Mouse (Mus musculus) limb, embryonic 12.5 days (tissue): ENCODE data around the gene Ino80d. TPM values are rescaled to one million over a fixed set of nuclear protein-coding genes. Genes with fewer than 3 reads are reported as not detected.

Experiments used
- ATAC-seq: fragments of 200-750 bp; cut with Nextera tagmentation; 2 replicates; pipeline ENCODE4 v1.8.0; 2017; ENCODE audit warnings: low read depth, moderate TSS enrichment; ENCODE audit not compliant: insufficient number of reproducible peaks, insufficient read depth, low FRiP score, low TSS enrichment
- H3K27ac ChIP-seq: fragments of 300-500 bp; sonication (generic); 2 replicates; pipeline ENCODE4 v1.5.1; 2016; ENCODE audit warnings: mild to moderate bottlenecking, moderate library complexity
- H3K27me3 ChIP-seq: fragments of 300-500 bp; sonication (generic); 2 replicates; pipeline ENCODE4 v1.6.1; 2016; ENCODE audit warnings: mild to moderate bottlenecking, moderate library complexity
- H3K36me3 ChIP-seq: fragments of 300-500 bp; sonication (generic); 2 replicates; pipeline ENCODE4 v1.6.1; 2016; ENCODE audit warnings: mild to moderate bottlenecking, moderate library complexity
- H3K4me1 ChIP-seq: fragments of 300-500 bp; sonication (generic); replicated peaks from 2 replicates; pipeline ENCODE4 v1.6.1; 2016
- H3K4me2 ChIP-seq: fragments of 300-500 bp; sonication (generic); 2 replicates; pipeline ENCODE4 v1.6.1; 2016; ENCODE audit warnings: mild to moderate bottlenecking, moderate library complexity
- H3K4me3 ChIP-seq: fragments of 300-500 bp; sonication (generic); replicated peaks from 2 replicates; pipeline ENCODE4 v1.5.1; 2016; ENCODE audit warnings: mild to moderate bottlenecking
- H3K9ac ChIP-seq: fragments of 300-500 bp; sonication (generic); replicated peaks from 2 replicates; pipeline ENCODE4 v1.6.1; 2016; ENCODE audit warnings: mild to moderate bottlenecking, moderate library complexity
- H3K9me3 ChIP-seq: fragments of 300-500 bp; sonication (generic); 2 replicates; pipeline ENCODE4 v1.6.1; 2016; ENCODE audit warnings: mild to moderate bottlenecking, moderate library complexity
- WGBS: fragments of 180-500 bp; shearing (Covaris S2); methylation state at CpG from one replicate; pipeline ENCODE4 v1.1.7; 2016; 5-methylcytosine and 5-hydroxymethylcytosine counted together
- polyA plus RNA-seq: library from polyadenylated mRNA; unstranded; fragments of >200 nt; fragmentation: Nextera tagmentation; extraction: Ambion mirVana; gene quantifications from 2 replicates; pipeline ENCODE4 v1.2.1, GENCODE M21; 2016

The Ino80d gene
- polyA plus RNA-seq, 1 experiment from 2014 or later, result 9.9 TPM

DNA sequence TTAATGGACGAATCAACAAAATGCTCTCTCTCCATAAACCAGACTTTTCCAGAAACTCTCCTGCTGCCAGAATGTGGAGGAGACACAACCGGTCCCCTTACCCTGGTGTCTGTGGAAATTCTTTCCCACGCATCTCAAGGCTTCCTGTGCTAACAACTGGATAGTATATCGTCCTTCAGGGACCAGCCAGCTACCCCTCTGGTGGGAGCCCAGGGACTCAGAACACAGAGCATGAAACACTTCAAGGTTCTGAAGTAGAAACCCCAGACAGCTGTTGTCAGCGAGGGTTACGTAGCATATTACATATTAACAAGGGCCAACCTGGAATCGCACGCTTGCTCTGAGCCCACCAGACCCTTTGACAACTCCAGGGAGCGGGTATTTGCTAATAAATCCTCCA lies 163.9 kb downstream of the Ino80d start:
- H3K36me3 ChIP-seq, result no peaks in the 10 kb centered on the region
- no peak overlapping the region for H3K4me3 ChIP-seq
- H3K9me3 ChIP-seq, result no peaks in the 10 kb centered on the region
- H3K27ac ChIP-seq, result no peak overlapping the region; the same call in 1 of the 2 replicates
- no peaks in the 10 kb centered on the region for H3K27me3 ChIP-seq
- no peak for ATAC-seq
- 66% methylated on average over 9 of the region's 9 CpGs for WGBS
- peaks cover 14% of the 10 kb centered on the region for H3K4me1 ChIP-seq
- no peak overlapping the region for H3K4me2 ChIP-seq
- H3K9ac ChIP-seq, result no peak overlapping the region

- Histone ChIP-seq H3K27ac (0 out of 2 replicates have a peak overlapping the region, but pooled peaks have one; percentile 9), H3K4me3 (no peak overlapping the region), H3K4me1 (peaks cover 14% of the 10 kb centered on the region), H3K9me3 (no peaks in the 10 kb centered on the region), H3K27me3 (no peaks in the 10 kb centered on the region), H3K4me2 (no peak overlapping the region), H3K36me3 (no peaks in the 10 kb centered on the region), H3K9ac (no peak overlapping the region)
- no peak for ATAC-seq
These were observed 166.7 kb downstream of the Ino80d start for GRCm38 (mm10) chr1:62947807-62948206.

GRCm38 (mm10) chr1:62946987-62947386 lies 167.5 kb downstream of the Ino80d start:
- ATAC-seq, result no peak
- Histone ChIP-seq H3K27ac (0 out of 2 replicates have a peak overlapping the region, but pooled peaks have one; percentile 9), H3K9ac (no peak overlapping the region), H3K4me2 (no peak overlapping the region), H3K4me3 (no peak overlapping the region), H3K36me3 (no peaks in the 10 kb centered on the region), H3K27me3 (no peaks in the 10 kb centered on the region), H3K9me3 (no peaks in the 10 kb centered on the region), H3K4me1 (peaks cover 14% of the 10 kb centered on the region)
- WGBS, result 66% methylated on average over 5 of the region's 5 CpGs

DNA sequence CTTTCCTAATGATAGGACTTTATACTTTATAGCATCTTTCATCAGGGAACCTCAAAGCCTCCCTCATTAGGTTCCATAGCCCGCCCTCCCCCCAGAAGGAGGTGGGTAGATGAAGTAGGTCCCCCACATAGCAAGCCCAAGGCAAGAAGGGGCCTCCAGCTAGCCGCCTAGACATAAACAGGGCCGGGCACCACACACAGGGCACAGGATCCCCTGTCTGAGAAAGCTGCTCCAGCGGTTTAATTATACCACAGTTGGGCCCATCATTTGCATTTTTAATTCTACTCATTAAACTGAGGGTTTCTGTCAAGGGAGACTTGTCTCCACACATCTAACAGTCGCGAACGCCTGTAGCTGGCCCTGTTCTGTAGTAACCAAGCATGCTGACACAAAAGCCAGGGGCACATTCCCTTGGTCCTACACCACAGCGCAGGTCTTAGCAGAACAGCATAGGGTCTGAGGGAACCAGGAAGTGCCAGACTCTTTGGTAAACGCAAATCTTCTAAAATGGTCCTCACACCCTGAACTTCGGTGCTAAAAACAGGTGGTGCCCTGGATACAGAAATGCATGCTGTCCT lies 179.6 kb downstream of the Ino80d start:
- ATAC-seq, result no peak
- Histone ChIP-seq H3K27me3 (no peaks in the 10 kb centered on the region), H3K4me1 (peaks cover 18% of the 10 kb centered on the region), H3K9ac (no peak overlapping the region), H3K9me3 (no peaks in the 10 kb centered on the region), H3K36me3 (no peaks in the 10 kb centered on the region), H3K4me2 (no peak overlapping the region), H3K27ac (no peak overlapping the region), H3K4me3 (no peak overlapping the region)
- WGBS, result 75% methylated on average over 10 of the region's 10 CpGs

- Histone ChIP-seq H3K9me3 (no peaks in the 10 kb centered on the region), H3K27me3 (no peaks in the 10 kb centered on the region), H3K9ac (no peak overlapping the region), H3K4me3 (no peak overlapping the region), H3K4me1 (peaks cover 18% of the 10 kb centered on the region), H3K36me3 (no peaks in the 10 kb centered on the region), H3K27ac (peak overlapping the region; percentile 17; the same call in 1 of the 2 replicates), H3K4me2 (no peak overlapping the region)
- ATAC-seq, result no peak
- WGBS, result 73% methylated on average over 9 of the region's 9 CpGs
These were observed 180.4 kb downstream of the Ino80d start for GRCm38 (mm10) chr1:62934100-62934513.

DNA sequence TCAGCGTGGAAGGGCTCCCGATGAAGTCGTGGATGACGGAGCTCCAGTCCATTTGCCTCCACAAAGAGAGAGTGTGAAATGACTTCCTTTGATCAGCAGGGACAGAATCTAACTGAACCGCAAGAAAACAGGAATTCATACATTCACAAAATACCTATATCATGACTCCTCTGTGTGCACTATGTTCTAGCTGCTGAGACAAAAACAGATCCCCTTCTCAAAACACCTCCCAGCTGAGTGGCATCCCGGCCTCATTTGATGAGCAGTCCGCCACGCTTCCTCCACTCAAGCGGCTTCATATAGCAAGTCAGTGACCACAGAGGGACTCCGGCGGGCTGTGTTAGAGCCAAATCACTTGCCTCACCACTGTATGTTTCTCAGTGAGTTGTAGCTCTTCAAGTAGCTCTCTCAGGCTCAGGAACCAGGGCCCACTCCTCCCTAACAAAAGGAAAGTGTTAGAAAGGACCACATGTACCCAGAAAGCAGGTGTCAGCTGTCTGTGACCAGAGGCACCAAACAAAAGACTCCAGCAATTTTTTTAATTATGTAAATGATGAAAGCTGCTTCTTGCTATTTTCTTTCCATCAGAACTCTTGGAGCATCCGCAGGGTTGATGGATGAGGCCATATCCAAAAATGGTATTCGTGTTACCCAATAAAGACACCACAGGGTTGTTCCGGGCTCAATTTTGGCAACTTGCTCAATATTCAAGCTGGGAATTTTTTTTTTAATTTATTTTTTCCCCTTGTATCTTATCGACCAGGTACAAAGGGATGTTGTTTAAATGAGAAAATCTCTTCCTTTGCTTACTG lies 181.0 kb downstream of the Ino80d start:
- 81% methylated on average over 15 of the region's 15 CpGs for WGBS
- Histone ChIP-seq H3K27me3 (no peaks in the 10 kb centered on the region), H3K27ac (peak overlapping the region; percentile 17; the same call in 1 of the 2 replicates), H3K9ac (no peak overlapping the region), H3K4me2 (no peak overlapping the region), H3K4me3 (no peak overlapping the region), H3K36me3 (no peaks in the 10 kb centered on the region), H3K4me1 (peaks cover 18% of the 10 kb centered on the region), H3K9me3 (no peaks in the 10 kb centered on the region)
- no peak for ATAC-seq

DNA sequence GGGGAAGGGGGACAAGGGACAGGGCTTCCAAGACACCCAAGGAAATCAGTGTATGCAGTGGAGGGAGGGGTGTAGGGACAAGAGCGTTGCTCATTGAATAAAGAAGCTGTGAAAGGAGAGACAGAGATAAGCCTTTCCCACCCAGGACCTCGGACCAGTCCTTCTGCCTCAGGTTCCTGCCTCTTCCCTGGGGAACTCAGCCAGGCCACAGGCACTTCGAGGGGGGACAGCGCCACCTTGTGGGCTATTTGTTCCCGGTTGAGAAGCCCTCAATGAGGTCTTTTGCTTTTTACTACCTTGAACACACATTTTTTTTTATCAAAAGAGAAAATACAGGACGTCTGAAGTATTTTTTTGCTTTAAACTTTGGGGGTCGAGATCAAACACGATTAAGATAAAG lies 185.0 kb downstream of the Ino80d start:
- H3K36me3 ChIP-seq, result no peaks in the 10 kb centered on the region
- H3K9ac ChIP-seq, result no peak overlapping the region
- WGBS, result 4% methylated on average over 8 of the region's 8 CpGs
- no peaks in the 10 kb centered on the region for H3K9me3 ChIP-seq
- H3K27ac ChIP-seq, result no peak overlapping the region
- no peaks in the 10 kb centered on the region for H3K27me3 ChIP-seq
- no peak overlapping the region for H3K4me2 ChIP-seq
- H3K4me1 ChIP-seq, result peaks cover 11% of the 10 kb centered on the region
- ATAC-seq, result no peak
- no peak overlapping the region for H3K4me3 ChIP-seq

GRCm38 (mm10) chr1:62919219-62919618 lies 195.2 kb downstream of the Ino80d start:
- no peak for ATAC-seq
- Histone ChIP-seq H3K9me3 (no peaks in the 10 kb centered on the region), H3K4me2 (no peak overlapping the region), H3K36me3 (no peaks in the 10 kb centered on the region), H3K27ac (no peak overlapping the region), H3K4me1 (no peaks in the 10 kb centered on the region), H3K4me3 (no peak overlapping the region), H3K9ac (no peak overlapping the region), H3K27me3 (no peaks in the 10 kb centered on the region)
- 94% methylated on average over 6 of the region's 6 CpGs for WGBS

GRCm38 (mm10) chr1:62916609-62917008 lies 197.9 kb downstream of the Ino80d start:
- no peaks in the 10 kb centered on the region for H3K36me3 ChIP-seq
- H3K4me3 ChIP-seq, result no peak overlapping the region
- no peak overlapping the region for H3K27ac ChIP-seq
- ATAC-seq, result no peak
- H3K9ac ChIP-seq, result no peak overlapping the region
- H3K27me3 ChIP-seq, result no peaks in the 10 kb centered on the region
- 80% methylated on average over 9 of the region's 9 CpGs for WGBS
- no peaks in the 10 kb centered on the region for H3K9me3 ChIP-seq
- H3K4me1 ChIP-seq, result no peaks in the 10 kb centered on the region
- H3K4me2 ChIP-seq, result no peak overlapping the region

DNA sequence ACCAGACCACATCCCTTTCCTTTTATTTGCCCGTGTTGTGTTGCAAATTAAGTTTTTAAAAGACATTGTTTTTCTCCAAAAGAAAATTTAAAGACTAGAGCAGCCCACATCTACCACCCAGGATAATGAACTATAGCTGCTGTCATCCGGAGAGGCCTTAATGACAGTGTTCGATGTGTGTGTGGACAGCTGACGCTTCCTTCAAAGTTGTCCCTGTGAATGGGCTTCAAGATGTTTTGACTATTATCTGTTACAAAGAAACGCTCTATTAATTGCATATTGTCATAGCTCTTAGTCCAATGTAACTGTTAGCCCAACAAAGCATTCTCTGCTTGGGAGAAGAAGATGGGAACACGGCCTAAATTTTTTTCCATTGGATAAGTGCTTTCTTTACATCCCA lies 200.0 kb downstream of the Ino80d start:
- Histone ChIP-seq H3K4me3 (no peak overlapping the region), H3K9ac (no peak overlapping the region), H3K27ac (no peak overlapping the region), H3K9me3 (no peaks in the 10 kb centered on the region), H3K36me3 (no peaks in the 10 kb centered on the region), H3K4me2 (no peak overlapping the region), H3K27me3 (no peaks in the 10 kb centered on the region), H3K4me1 (peaks cover 13% of the 10 kb centered on the region)
- WGBS, result 87% methylated on average over 6 of the region's 6 CpGs
- ATAC-seq, result no peak

DNA sequence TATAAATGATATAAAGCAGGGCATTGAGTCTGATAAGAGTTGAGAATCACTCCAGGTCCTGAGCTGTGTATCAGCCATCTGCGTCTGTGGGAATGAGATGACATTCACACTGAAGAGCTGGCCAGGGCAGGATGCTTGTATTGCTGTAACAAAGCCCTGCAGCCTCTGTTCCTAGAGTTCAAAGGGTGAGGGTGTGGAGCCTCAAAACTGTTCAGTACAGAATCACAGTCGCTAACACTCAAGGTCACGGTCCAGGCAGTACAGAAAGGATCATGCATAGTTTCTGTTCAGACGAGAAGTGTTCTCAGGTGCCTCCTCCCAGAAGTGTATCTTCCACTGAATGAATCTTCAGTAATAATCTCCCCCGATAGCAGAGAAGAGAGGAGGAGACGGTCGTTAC lies 203.0 kb downstream of the Ino80d start:
- Histone ChIP-seq H3K9me3 (no peaks in the 10 kb centered on the region), H3K36me3 (no peaks in the 10 kb centered on the region), H3K27me3 (no peaks in the 10 kb centered on the region), H3K27ac (no peak overlapping the region), H3K4me3 (no peak overlapping the region), H3K4me1 (peaks cover 29% of the 10 kb centered on the region), H3K9ac (no peak overlapping the region), H3K4me2 (no peak overlapping the region)
- ATAC-seq, result no peak
- 66% methylated on average over 7 of the region's 7 CpGs for whole genome bisulfite sequencing
